Mouse (Mus musculus) intestine, embryonic 14.5 days (tissue): Measurements from ENCODE around the gene Abcc4. TPM values are rescaled to one million over a fixed set of nuclear protein-coding genes. Genes with fewer than 3 reads are reported as not detected.

ENCODE experiments used
- ATAC-seq: fragments of 200-750 bp; cut with Nextera tagmentation; replicated peaks from 2 replicates; pipeline ENCODE4 v1.8.0; 2017; ENCODE audit warnings: low read depth, moderate number of reproducible peaks, moderate TSS enrichment, moderate library complexity; ENCODE audit not compliant: low FRiP score, low TSS enrichment
- DNase-seq: peaks from one replicate; pipeline ENCODE4 v3.0.0-alpha.2; 2018; ENCODE audit warnings: low spot score
- H3K27ac ChIP-seq: fragments of 300-500 bp; sonication (generic); 2 replicates; pipeline ENCODE4 v1.5.1; 2014; ENCODE audit warnings: low read depth, mild to moderate bottlenecking, control low read depth
- H3K27me3 ChIP-seq: fragments of 300-500 bp; sonication (generic); replicated peaks from 2 replicates; pipeline ENCODE4 v1.6.1; 2014; ENCODE audit warnings: low read length, control low read depth; ENCODE audit not compliant: control insufficient read depth, insufficient read depth
- H3K36me3 ChIP-seq: fragments of 300-500 bp; sonication (generic); 2 replicates; pipeline ENCODE4 v1.6.1; 2014; ENCODE audit warnings: low read length, control low read depth; ENCODE audit not compliant: control insufficient read depth, insufficient read depth
- H3K4me1 ChIP-seq: fragments of 300-500 bp; sonication (generic); replicated peaks from 2 replicates; pipeline ENCODE4 v1.6.1; 2014; ENCODE audit warnings: low read length, control low read depth, mixed read lengths; ENCODE audit not compliant: control insufficient read depth, insufficient read depth
- H3K4me2 ChIP-seq: fragments of 300-500 bp; sonication (generic); 2 replicates; pipeline ENCODE4 v1.6.1; 2014; ENCODE audit warnings: low read length
- H3K4me3 ChIP-seq: fragments of 300-500 bp; sonication (generic); 2 replicates; pipeline ENCODE4 v1.5.1; 2014; ENCODE audit warnings: low read depth, low read length, control low read depth, mixed read lengths
- H3K9ac ChIP-seq: fragments of 300-500 bp; sonication (generic); 2 replicates; pipeline ENCODE4 v1.6.1; 2014; ENCODE audit warnings: mild to moderate bottlenecking, low read length
- H3K9me3 ChIP-seq: fragments of 300-500 bp; sonication (generic); 2 replicates; pipeline ENCODE4 v1.6.1; 2016; ENCODE audit warnings: low read length, control low read depth; ENCODE audit not compliant: control insufficient read depth
- WGBS: fragments of 180-500 bp; shearing (Covaris S2); extraction: QIAGEN DNeasy Blood & Tissue Kit; methylation state at CpG from one replicate; pipeline ENCODE4 v1.1.7; 2014; 5-methylcytosine and 5-hydroxymethylcytosine counted together
- polyA plus RNA-seq: library from polyadenylated mRNA; unstranded; fragments of >200 nt; fragmentation: Nextera tagmentation; extraction: Ambion mirVana; gene quantifications from 2 replicates; pipeline ENCODE4 v1.2.1, GENCODE M21; 2014

The Abcc4 gene
- polyA plus RNA-seq, 1 experiment from 2014 or later: 4.4 TPM

DNA sequence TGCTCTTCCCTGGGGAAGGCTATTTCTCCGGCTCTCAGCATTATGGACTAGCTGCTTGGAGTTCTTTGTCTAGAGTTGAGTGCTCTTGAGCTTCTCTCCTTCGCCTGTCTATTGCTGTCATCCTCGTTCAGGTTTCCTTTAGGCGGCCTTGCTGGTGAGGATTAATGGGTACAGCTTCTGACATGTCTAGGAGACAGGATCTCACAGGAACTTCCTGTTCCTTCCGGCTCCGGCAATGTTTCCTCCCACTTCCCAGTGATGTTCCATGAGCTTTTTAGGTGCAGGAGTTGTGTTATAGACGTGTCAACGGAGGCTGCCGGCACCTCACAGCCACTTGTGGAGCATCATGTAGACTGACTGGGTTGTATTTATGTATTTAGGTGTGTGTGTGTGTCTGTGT lies 99.5 kb downstream of the Abcc4 start:
- WGBS: 89% methylated on average over 9 of the region's 9 CpGs
- Histone ChIP-seq H3K27me3 (no peaks in the 10 kb centered on the region), H3K9ac (no peak overlapping the region), H3K9me3 (no peaks in the 10 kb centered on the region), H3K36me3 (no peaks in the 10 kb centered on the region), H3K27ac (no peak overlapping the region), H3K4me1 (no peaks in the 10 kb centered on the region), H3K4me2 (no peak overlapping the region), H3K4me3 (no peak overlapping the region)
- DNase-seq (no peak), ATAC-seq (no peak)

- no peak for DNase-seq
- Histone ChIP-seq H3K27me3 (no peaks in the 10 kb centered on the region), H3K4me3 (no peak overlapping the region), H3K9ac (no peak overlapping the region), H3K9me3 (no peaks in the 10 kb centered on the region), H3K27ac (no peak overlapping the region), H3K36me3 (no peaks in the 10 kb centered on the region), H3K4me1 (no peaks in the 10 kb centered on the region), H3K4me2 (no peak overlapping the region)
- WGBS: 90% methylated on average over 2 of the region's 2 CpGs
- ATAC-seq: no peak
Measured at GRCm38 (mm10) chr14:118604903-118605302, 101.1 kb downstream of the Abcc4 start.

DNA sequence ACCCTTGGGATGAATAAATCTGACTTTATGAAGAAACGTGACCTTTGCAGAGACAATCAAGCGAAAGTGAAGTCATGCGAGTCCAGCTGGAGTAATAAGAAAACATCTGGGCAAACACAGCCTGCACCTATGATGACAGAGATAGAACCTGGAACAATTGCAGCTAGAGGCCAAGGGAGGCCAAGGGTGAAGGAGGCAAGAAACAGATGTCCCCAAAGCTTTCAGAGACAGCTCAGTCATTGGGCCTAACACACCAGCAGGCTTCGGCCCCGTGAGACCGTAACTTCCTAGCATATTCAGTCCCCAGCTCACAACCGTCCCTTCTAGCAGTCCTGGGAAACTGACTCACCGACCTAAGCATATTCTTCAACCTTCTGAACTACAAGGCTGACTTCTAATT lies 104.0 kb downstream of the Abcc4 start:
- Histone ChIP-seq H3K27ac (no peak overlapping the region), H3K27me3 (no peaks in the 10 kb centered on the region), H3K4me3 (no peak overlapping the region), H3K9me3 (no peaks in the 10 kb centered on the region), H3K4me1 (no peaks in the 10 kb centered on the region), H3K36me3 (no peaks in the 10 kb centered on the region), H3K4me2 (no peak overlapping the region), H3K9ac (no peak overlapping the region)
- WGBS: 63% methylated on average over 8 of the region's 8 CpGs
- DNase-seq: no peak
- ATAC-seq: no peak

DNA sequence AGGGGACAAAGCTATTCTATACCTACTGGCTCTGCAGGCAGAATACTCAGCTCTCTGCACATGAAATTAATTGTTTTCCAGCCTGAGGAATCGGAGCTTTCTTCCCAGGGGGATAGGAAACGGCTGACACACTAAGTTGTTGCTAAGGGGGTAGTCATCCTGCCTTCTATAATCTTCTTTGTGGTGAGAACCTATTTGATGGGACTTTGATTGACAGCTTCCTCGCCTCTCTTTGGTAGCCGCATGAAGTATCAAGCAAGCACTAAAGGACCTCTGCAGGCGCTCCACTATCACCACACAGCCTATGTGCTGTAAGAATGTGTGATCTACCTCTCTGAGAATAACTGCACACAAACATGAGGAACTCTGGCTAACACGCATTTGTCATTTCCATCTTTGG lies 105.3 kb downstream of the Abcc4 start:
- Histone ChIP-seq H3K4me2 (no peak overlapping the region), H3K4me3 (no peak overlapping the region), H3K27ac (no peak overlapping the region), H3K9ac (no peak overlapping the region), H3K36me3 (no peaks in the 10 kb centered on the region), H3K9me3 (no peaks in the 10 kb centered on the region), H3K27me3 (no peaks in the 10 kb centered on the region), H3K4me1 (no peaks in the 10 kb centered on the region)
- WGBS: 66% methylated on average over 6 of the region's 6 CpGs
- ATAC-seq (no peak), DNase-seq (no peak)

DNA sequence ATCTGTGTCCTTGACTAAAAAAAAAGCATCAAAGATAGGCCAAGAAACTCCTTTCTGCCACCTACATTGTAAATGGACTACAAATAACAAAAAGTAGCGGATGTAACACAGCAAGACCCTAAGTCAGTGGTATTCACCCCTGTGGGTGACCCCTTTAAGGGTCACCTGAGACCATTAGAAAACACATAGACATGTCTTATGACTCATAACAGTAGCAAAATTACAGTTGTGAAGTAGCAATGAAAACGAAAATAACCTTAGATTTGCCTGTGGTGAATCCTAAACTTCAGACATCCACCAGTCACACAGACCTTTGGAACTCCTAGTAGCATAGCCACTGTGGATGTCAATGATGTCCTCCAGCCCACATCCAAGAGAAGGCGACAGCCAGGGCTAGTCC lies 107.3 kb downstream of the Abcc4 start:
- no peak overlapping the region for H3K9ac ChIP-seq
- H3K4me3 ChIP-seq: no peak overlapping the region
- DNase-seq: no peak
- no peaks in the 10 kb centered on the region for H3K36me3 ChIP-seq
- no peaks in the 10 kb centered on the region for H3K27me3 ChIP-seq
- no peak for ATAC-seq
- no peaks in the 10 kb centered on the region for H3K4me1 ChIP-seq
- no peak overlapping the region for H3K27ac ChIP-seq
- no peak overlapping the region for H3K4me2 ChIP-seq
- no peaks in the 10 kb centered on the region for H3K9me3 ChIP-seq
- WGBS: 91% methylated on average over 3 of the region's 3 CpGs

DNA sequence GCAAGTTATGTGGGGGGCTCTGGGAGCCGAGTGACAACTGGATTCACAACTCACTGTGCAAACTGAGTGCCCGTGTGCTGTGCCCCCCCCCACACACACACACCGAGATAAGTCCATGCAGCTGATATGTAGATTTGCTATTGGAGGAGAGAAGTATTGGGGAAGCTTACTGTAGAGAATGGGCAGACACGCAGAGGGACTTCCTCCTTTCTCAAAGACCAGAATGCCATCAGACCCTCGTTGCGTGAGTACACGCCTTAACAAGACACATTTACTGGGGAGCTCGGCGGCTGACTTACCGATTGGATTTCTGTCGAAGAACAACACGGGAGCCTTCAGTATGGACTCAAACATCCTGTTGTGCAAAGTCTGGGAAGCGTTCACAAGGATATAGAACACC lies 111.6 kb downstream of the Abcc4 start:
- H3K9me3 ChIP-seq: no peaks in the 10 kb centered on the region
- H3K27ac ChIP-seq: no peak overlapping the region
- H3K4me2 ChIP-seq: no peak overlapping the region
- H3K4me1 ChIP-seq: no peaks in the 10 kb centered on the region
- H3K36me3 ChIP-seq: no peaks in the 10 kb centered on the region
- WGBS: 88% methylated on average over 13 of the region's 13 CpGs
- ATAC-seq (no peak), DNase-seq (no peak)
- no peaks in the 10 kb centered on the region for H3K27me3 ChIP-seq
- no peak overlapping the region for H3K4me3 ChIP-seq
- no peak overlapping the region for H3K9ac ChIP-seq

DNA sequence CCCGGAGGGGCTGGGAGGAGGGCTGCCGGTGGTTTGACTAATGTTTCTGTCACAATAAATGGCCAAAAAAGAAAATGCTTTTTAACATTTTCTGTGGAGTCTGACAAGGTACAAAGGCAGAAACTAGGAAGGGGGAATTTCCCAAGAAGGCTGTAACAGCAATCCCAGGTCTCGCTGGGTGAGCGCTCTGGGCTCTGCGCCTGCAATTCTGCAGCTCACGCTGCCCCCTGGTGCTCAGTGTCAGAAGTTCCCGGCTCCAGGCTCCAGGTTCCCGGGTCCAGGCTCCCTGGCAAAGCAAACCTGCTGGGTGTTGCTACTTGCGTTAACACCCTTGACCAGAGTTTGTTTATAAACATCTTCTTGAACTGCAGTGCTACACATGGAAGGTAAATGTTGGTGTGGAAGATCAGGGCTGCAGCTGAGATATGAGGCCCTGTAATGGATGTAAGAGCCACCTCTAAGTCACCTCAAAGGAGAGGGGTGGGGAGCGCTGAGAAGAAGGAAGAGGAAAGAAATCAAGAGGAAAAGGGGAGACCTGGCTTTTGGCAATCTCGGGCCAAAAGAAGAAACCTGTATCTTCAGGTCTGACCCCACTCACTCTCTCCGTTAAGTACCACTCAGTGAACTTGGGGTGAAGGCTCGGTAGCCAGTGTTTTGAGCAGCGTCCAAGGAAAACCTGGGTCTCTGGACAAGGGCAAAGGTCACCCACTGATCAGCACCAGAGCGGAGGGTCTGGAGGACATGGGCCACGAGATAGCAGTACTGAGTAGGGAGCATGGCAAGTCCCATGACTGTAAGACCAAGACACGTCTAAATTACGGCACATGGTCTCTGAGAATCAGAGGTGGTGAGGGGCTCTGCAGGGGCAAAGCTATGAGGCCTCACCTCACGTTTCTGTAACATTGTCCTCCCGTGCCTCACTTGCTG lies 114.3 kb downstream of the Abcc4 start:
- 48% methylated on average over 20 of the region's 20 CpGs for WGBS
- peak; percentile 87 for DNase-seq
- peak; percentile 66; the same call in 1 of the 2 replicates for ATAC-seq
- Histone ChIP-seq H3K27me3 (no peaks in the 10 kb centered on the region), H3K36me3 (no peaks in the 10 kb centered on the region), H3K9ac (no peak overlapping the region), H3K4me1 (no peaks in the 10 kb centered on the region), H3K9me3 (no peaks in the 10 kb centered on the region), H3K27ac (no peak overlapping the region), H3K4me3 (no peak overlapping the region), H3K4me2 (no peak overlapping the region)

GRCm38 (mm10) chr14:118582333-118582941 lies 123.6 kb downstream of the Abcc4 start:
- no peaks in the 10 kb centered on the region for H3K9me3 ChIP-seq
- H3K9ac ChIP-seq: no peak overlapping the region
- WGBS: 60% methylated on average over 8 of the region's 8 CpGs
- no peak overlapping the region for H3K4me3 ChIP-seq
- no peaks in the 10 kb centered on the region for H3K4me1 ChIP-seq
- ATAC-seq: peak; percentile 72
- H3K4me2 ChIP-seq: no peak overlapping the region
- H3K36me3 ChIP-seq: no peaks in the 10 kb centered on the region
- DNase-seq: no peak
- no peaks in the 10 kb centered on the region for H3K27me3 ChIP-seq
- H3K27ac ChIP-seq: no peak overlapping the region

GRCm38 (mm10) chr14:118581673-118582072 lies 124.3 kb downstream of the Abcc4 start:
- WGBS: 57% methylated on average over 8 of the region's 8 CpGs
- DNase-seq: no peak
- no peak for ATAC-seq
- no peak overlapping the region for H3K4me3 ChIP-seq
- H3K9me3 ChIP-seq: no peaks in the 10 kb centered on the region
- H3K4me1 ChIP-seq: no peaks in the 10 kb centered on the region
- H3K9ac ChIP-seq: no peak overlapping the region
- no peak overlapping the region for H3K4me2 ChIP-seq
- no peak overlapping the region for H3K27ac ChIP-seq
- H3K27me3 ChIP-seq: no peaks in the 10 kb centered on the region
- no peaks in the 10 kb centered on the region for H3K36me3 ChIP-seq
